ENCODE assay signal across 8 mouse cellular contexts in genomic region chr3:129199160-129199608, GRCm38 (mm10). TPM values are rescaled to one million over a fixed set of nuclear protein-coding genes. Genes with fewer than 3 reads are reported as not detected.
DNase-seq lines count a peak whose midpoint lies in the region; ATAC-seq and TF ChIP-seq lines count a peak whose summit lies in the region.

No protein-coding gene starts in this region.

- H3K4me3 ChIP-seq in heart, embryonic 10.5 days: peak overlapping the region; percentile 66
- peak overlapping the region; percentile 14 to 54; a peak in 2 of 4 replicates for H3K4me3 ChIP-seq in ES-E14 (ENCODE audit: insufficient read depth in 1 of 2, low read depth in 1 of 2, low read length in 2 of 2, poor library complexity in 1 of 2, severe bottlenecking in 1 of 2)
- peak overlapping the region; percentile 36 for H3K4me3 ChIP-seq in hindbrain, embryonic 12.5 days
- peak overlapping the region; percentile 41 for H3K4me3 ChIP-seq in midbrain, embryonic 12.5 days

- no peaks in the 10 kb centered on the region for H3K9me3 ChIP-seq in heart, embryonic 10.5 days
- no peaks in the 10 kb centered on the region for H3K9me3 ChIP-seq in ES-E14 (ENCODE audit: control insufficient read depth, insufficient read depth, low read depth, low read length)
- H3K9me3 ChIP-seq in hindbrain, embryonic 12.5 days (replicated peaks): no peaks in the 10 kb centered on the region
- H3K9me3 ChIP-seq in midbrain, embryonic 12.5 days: no peaks in the 10 kb centered on the region

- no peak overlapping the region for H3K9ac ChIP-seq in ES-E14 (ENCODE audit: insufficient read depth, low read depth, low read length, poor library complexity, severe bottlenecking)
- peak overlapping the region; percentile 32; the same call in 1 of the 2 replicates for H3K9ac ChIP-seq in hindbrain, embryonic 12.5 days
- H3K9ac ChIP-seq in midbrain, embryonic 12.5 days (replicated peaks): peak overlapping the region; percentile 60

- peaks cover 41% of the 10 kb centered on the region for H3K4me1 ChIP-seq in heart, embryonic 10.5 days
- peaks cover 0 to 3% of the 10 kb centered on the region in 2 experiments; a peak in 1 of 4 replicates for H3K4me1 ChIP-seq in ES-E14 (ENCODE audit: control insufficient read depth in 2 of 2, insufficient read depth in 2 of 2, low read length in 2 of 2, poor library complexity in 1 of 2)
- H3K4me1 ChIP-seq in hindbrain, embryonic 12.5 days: peaks cover 15% of the 10 kb centered on the region
- peaks cover 32% of the 10 kb centered on the region for H3K4me1 ChIP-seq in midbrain, embryonic 12.5 days

- intact Hi-C loops in heart, postnatal 10 days (cut with DNase I): no loop called here

- H3K27me3 ChIP-seq in heart, embryonic 10.5 days (ENCODE audit: insufficient read depth, poor library complexity, severe bottlenecking): peaks cover 95% of the 10 kb centered on the region
- peaks cover 87% of the 10 kb centered on the region for H3K27me3 ChIP-seq in hindbrain, embryonic 12.5 days
- H3K27me3 ChIP-seq in midbrain, embryonic 12.5 days: peaks cover 93% of the 10 kb centered on the region

- no peak for DNase-seq in heart, embryonic 10.5 days (ENCODE audit: low spot score)
- DNase-seq in heart, postnatal 10 days: no peak
- no peak for DNase-seq in ES-E14 (ENCODE audit: low read depth, low spot score)
- DNase-seq in cerebellum, adult 11 months: no peak
- DNase-seq in spleen, postnatal 36 days (ENCODE audit: low spot score in 2 of 2): no peak
- DNase-seq in embryo, embryonic 9.5 days (ENCODE audit: extremely low spot score): no peak

- in situ Hi-C loops in ES-E14 (cut with MboI; ENCODE audit: low sequenced_read_pairs in 2 of 2, unreplicated experiment in 2 of 2): no loop called here

- no peaks in the 10 kb centered on the region for H3K36me3 ChIP-seq in heart, embryonic 10.5 days
- no peaks in the 10 kb centered on the region for H3K36me3 ChIP-seq in ES-E14 (ENCODE audit: control insufficient read depth, insufficient read depth, low read length, poor library complexity, severe bottlenecking)
- H3K36me3 ChIP-seq in hindbrain, embryonic 12.5 days: no peaks in the 10 kb centered on the region
- H3K36me3 ChIP-seq in midbrain, embryonic 12.5 days: no peaks in the 10 kb centered on the region

- ATAC-seq in hindbrain, embryonic 12.5 days (ENCODE audit: low FRiP score): no peak
- no peak for ATAC-seq in midbrain, embryonic 12.5 days (ENCODE audit: low FRiP score, low read depth)

- H3K4me2 ChIP-seq in hindbrain, embryonic 12.5 days (replicated peaks): peak overlapping the region; percentile 62
- H3K4me2 ChIP-seq in midbrain, embryonic 12.5 days (replicated peaks): peak overlapping the region; percentile 76

- WGBS in heart, embryonic 10.5 days: 1% methylated on average over 16 of the region's 16 CpGs
- under 1% methylated on average over 16 of the region's 16 CpGs for WGBS in hindbrain, embryonic 12.5 days
- WGBS in midbrain, embryonic 12.5 days: under 1% methylated on average over 16 of the region's 16 CpGs

- H3K27ac ChIP-seq in heart, embryonic 10.5 days: 0 out of 2 replicates have a peak overlapping the region, but pooled peaks have one; percentile 59
- no peak overlapping the region for H3K27ac ChIP-seq in ES-E14 (ENCODE audit: insufficient read depth, low read depth, low read length, poor library complexity, severe bottlenecking)
- no peak overlapping the region for H3K27ac ChIP-seq in hindbrain, embryonic 12.5 days
- H3K27ac ChIP-seq in midbrain, embryonic 12.5 days (replicated peaks): peak overlapping the region; percentile 78

TF ChIP-seq in ES-E14, 5 proteins besides CTCF, POLR2A, EP300 and RAD21:
- TF ChIP-seq ZNF384 (IDR thresholded peaks at IDR 0.05; ENCODE audit: low read depth, low read length) (no peak), MAFK (IDR thresholded peaks at IDR 0.05; ENCODE audit: insufficient read depth, low read depth, low read length) (no peak), ZC3H11A (IDR thresholded peaks at IDR 0.05; ENCODE audit: borderline replicate concordance, low read depth, low read length) (no peak), CHD2 (IDR thresholded peaks at IDR 0.05; ENCODE audit: low read depth, low read length) (no peak), HCFC1 (IDR thresholded peaks at IDR 0.05; ENCODE audit: borderline replicate concordance, insufficient read depth, low read length) (no peak)

RNA-seq across cellular contexts. Expression of gene Pitx2, which starts 0.5 kb away (rescaled TPM):
- 35.1 and 60.0 TPM in 2 replicates for polyA plus RNA-seq in heart, embryonic 10.5 days (2016; fragmentation: Nextera tagmentation; extraction: Ambion mirVana)
- total RNA-seq in heart, postnatal 10 days (2021): 1 to 10 TPM; 1.4 to 1.6 TPM
- total RNA-seq in ES-E14 (2012; rRNA removed): 2.9 and 9.8 TPM in 2 replicates
- 6.5 and 8.3 TPM in 2 replicates for polyA plus RNA-seq in hindbrain, embryonic 12.5 days (2016; fragmentation: Nextera tagmentation; extraction: Ambion mirVana)
- 65.6 and 78.1 TPM in 2 replicates for polyA plus RNA-seq in midbrain, embryonic 12.5 days (2016; fragmentation: Nextera tagmentation; extraction: Ambion mirVana)

Comparison
In these comparisons a context has a peak if more than half of its experiments do, and no peak if none do; other contexts are left out.
1. H3K27ac ChIP-seq: peak in heart, embryonic 10.5 days (single experiment) and midbrain, embryonic 12.5 days (single experiment); none in ES-E14 (single experiment) and hindbrain, embryonic 12.5 days (single experiment).
2. Peak in every context shown above with its lines, with median percentiles within 50 percentile points of each other: H3K4me3 ChIP-seq.